Mouse (Mus musculus): ENCODE measurements around the gene Jph3. TPM values are rescaled to one million over a fixed set of nuclear protein-coding genes. Genes with fewer than 3 reads are reported as not detected.

Jph3 gene
- polyA plus RNA-seq, 1 experiment, result 0.20 TPM

DNA sequence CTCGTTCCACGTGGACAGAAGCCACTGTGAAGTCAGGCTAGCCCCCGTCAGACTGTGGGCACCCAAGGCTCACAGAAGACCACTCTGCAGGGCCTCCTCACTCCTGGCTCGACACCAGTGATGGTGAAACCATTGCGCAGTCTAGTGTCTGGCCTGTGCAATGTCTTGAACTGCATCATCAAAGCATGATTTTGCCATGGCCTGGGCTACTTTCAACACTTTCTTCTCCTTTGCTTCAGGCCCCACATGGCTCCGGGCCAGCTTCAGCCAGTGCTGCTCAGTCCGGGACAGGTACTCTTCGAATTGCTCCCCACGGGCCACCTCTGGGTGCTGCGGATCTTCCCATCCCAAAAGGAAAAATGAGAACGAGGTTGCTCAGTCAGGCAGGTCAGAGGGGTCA is 67.0 kb downstream of the Jph3 start:
- DNase-seq, result no peak
- H3K27me3 ChIP-seq (replicated peaks; ENCODE audit: control insufficient read depth, insufficient read depth, low read length), result no peaks in the 10 kb centered on the region
- H3K27ac ChIP-seq (ENCODE audit: insufficient read depth, low read depth, low read length), result no peak overlapping the region
- TF ChIP-seq CTCF (conservative IDR thresholded peaks at IDR 0.05; ENCODE audit: insufficient read depth, insufficient read length, low read depth, low read length) (no peak), POLR2A (IDR thresholded peaks at IDR 0.05; ENCODE audit: low read depth, low read length) (no peak)
- no peaks in the 10 kb centered on the region for H3K4me1 ChIP-seq (ENCODE audit: control insufficient read depth, insufficient read depth, low read length)
- WGBS, result 91% methylated on average over 11 of the region's 11 CpGs
- H3K36me3 ChIP-seq (ENCODE audit: control insufficient read depth, insufficient read depth, low read length), result no peaks in the 10 kb centered on the region
- H3K4me3 ChIP-seq (ENCODE audit: insufficient read depth, low read depth, low read length), result no peak overlapping the region

GRCm38 (mm10) chr8:121798401-121798800 is 69.0 kb downstream of the Jph3 start:
- WGBS, result 84% methylated on average over 6 of the region's 6 CpGs
- no peak overlapping the region for H3K27ac ChIP-seq (ENCODE audit: insufficient read depth, low read depth, low read length)
- H3K4me3 ChIP-seq (ENCODE audit: insufficient read depth, low read depth, low read length), result no peak overlapping the region
- H3K36me3 ChIP-seq (ENCODE audit: control insufficient read depth, insufficient read depth, low read length), result no peaks in the 10 kb centered on the region
- H3K4me1 ChIP-seq (ENCODE audit: control insufficient read depth, insufficient read depth, low read length), result no peaks in the 10 kb centered on the region
- no peak for DNase-seq
- no peaks in the 10 kb centered on the region for H3K27me3 ChIP-seq (replicated peaks; ENCODE audit: control insufficient read depth, insufficient read depth, low read length)
- TF ChIP-seq POLR2A (IDR thresholded peaks at IDR 0.05; ENCODE audit: low read depth, low read length) (no peak), CTCF (conservative IDR thresholded peaks at IDR 0.05; ENCODE audit: insufficient read depth, insufficient read length, low read depth, low read length) (no peak)

DNA sequence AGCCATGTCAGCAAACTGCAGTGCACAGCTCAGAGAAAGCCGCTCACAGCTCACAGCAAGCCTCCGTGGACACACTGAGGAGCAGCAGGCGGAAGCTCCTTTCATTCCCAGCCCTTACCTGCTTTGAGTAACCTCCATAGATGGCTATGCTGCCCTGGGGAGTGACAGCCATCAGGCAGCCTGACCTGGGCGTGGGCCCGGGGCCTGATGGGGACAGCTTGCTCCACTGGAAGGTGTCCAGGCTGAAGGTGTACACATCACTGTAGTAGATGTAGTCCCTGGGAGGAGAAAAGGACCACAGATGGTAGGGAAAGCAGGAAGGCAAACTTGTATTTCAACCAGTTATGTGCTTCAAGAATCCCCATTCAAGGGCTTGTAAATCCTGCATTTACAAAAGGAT is 75.4 kb downstream of the Jph3 start:
- Histone ChIP-seq H3K36me3 (ENCODE audit: control insufficient read depth, insufficient read depth, low read length) (no peaks in the 10 kb centered on the region), H3K4me3 (ENCODE audit: insufficient read depth, low read depth, low read length) (no peak overlapping the region), H3K27me3 (replicated peaks; ENCODE audit: control insufficient read depth, insufficient read depth, low read length) (no peaks in the 10 kb centered on the region), H3K4me1 (ENCODE audit: control insufficient read depth, insufficient read depth, low read length) (no peaks in the 10 kb centered on the region), H3K27ac (ENCODE audit: insufficient read depth, low read depth, low read length) (no peak overlapping the region)
- TF ChIP-seq CTCF (conservative IDR thresholded peaks at IDR 0.05; ENCODE audit: insufficient read depth, insufficient read length, low read depth, low read length) (no peak), POLR2A (IDR thresholded peaks at IDR 0.05; ENCODE audit: low read depth, low read length) (no peak)
- no peak for DNase-seq
- 98% methylated on average over 5 of the region's 5 CpGs for WGBS

DNA sequence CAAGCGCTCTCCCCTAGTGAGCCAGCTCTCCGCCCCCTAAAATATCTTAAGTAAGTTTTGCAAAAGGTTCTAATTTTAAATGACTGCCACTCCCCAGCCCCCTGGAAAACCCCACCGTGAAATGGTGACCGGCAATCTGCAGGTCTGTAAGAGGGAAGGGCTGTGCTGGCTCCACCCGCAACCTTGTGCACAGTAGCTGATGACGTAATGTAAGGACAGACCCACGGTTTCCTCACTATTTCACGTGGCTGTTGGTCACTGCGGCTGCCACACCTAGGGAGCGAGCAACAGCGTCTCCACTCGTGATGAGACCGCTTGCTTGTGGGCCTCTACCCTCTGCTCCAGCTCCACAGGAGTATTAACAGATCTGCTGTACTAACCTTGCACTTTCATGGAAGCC is 76.7 kb downstream of the Jph3 start:
- Histone ChIP-seq H3K27ac (ENCODE audit: insufficient read depth, low read depth, low read length) (no peak overlapping the region), H3K36me3 (ENCODE audit: control insufficient read depth, insufficient read depth, low read length) (no peaks in the 10 kb centered on the region), H3K27me3 (replicated peaks; ENCODE audit: control insufficient read depth, insufficient read depth, low read length) (no peaks in the 10 kb centered on the region), H3K4me3 (ENCODE audit: insufficient read depth, low read depth, low read length) (no peak overlapping the region), H3K4me1 (ENCODE audit: control insufficient read depth, insufficient read depth, low read length) (no peaks in the 10 kb centered on the region)
- WGBS, result 89% methylated on average over 13 of the region's 13 CpGs
- DNase-seq, result no peak
- TF ChIP-seq POLR2A (IDR thresholded peaks at IDR 0.05; ENCODE audit: low read depth, low read length) (no peak), CTCF (conservative IDR thresholded peaks at IDR 0.05; ENCODE audit: insufficient read depth, insufficient read length, low read depth, low read length) (no peak)

DNA sequence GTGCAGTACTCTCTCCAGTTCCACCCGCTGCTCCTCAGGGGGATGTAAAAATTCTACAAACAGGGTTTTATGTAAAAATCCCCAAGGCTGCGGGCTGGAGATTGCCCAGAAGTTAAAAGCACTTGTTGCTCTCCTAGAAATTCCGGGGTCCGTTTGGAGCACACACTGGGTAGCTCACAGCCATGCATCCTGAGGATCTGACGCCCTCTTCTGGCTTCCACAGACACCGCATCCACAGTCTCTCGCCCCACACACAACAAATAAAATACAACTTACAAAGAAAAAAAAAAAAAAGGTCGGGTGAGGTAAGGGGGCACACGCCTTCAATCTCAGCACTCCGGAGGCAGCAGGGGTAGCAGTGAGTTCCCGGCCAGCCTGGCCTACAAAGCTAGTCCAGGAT is 78.6 kb downstream of the Jph3 start:
- WGBS, result 85% methylated on average over 11 of the region's 11 CpGs
- Histone ChIP-seq H3K27ac (ENCODE audit: insufficient read depth, low read depth, low read length) (no peak overlapping the region), H3K27me3 (replicated peaks; ENCODE audit: control insufficient read depth, insufficient read depth, low read length) (no peaks in the 10 kb centered on the region), H3K36me3 (ENCODE audit: control insufficient read depth, insufficient read depth, low read length) (no peaks in the 10 kb centered on the region), H3K4me3 (ENCODE audit: insufficient read depth, low read depth, low read length) (no peak overlapping the region), H3K4me1 (ENCODE audit: control insufficient read depth, insufficient read depth, low read length) (no peaks in the 10 kb centered on the region)
- no peak for DNase-seq
- TF ChIP-seq POLR2A (IDR thresholded peaks at IDR 0.05; ENCODE audit: low read depth, low read length), result no peak
- peak; percentile 23; the same call in 1 of the 2 replicates for TF ChIP-seq CTCF (conservative IDR thresholded peaks at IDR 0.05; ENCODE audit: insufficient read depth, insufficient read length, low read depth, low read length)

GRCm38 (mm10) chr8:121809524-121810155 is 80.2 kb downstream of the Jph3 start:
- Histone ChIP-seq H3K4me3 (ENCODE audit: insufficient read depth, low read depth, low read length) (no peak overlapping the region), H3K4me1 (ENCODE audit: control insufficient read depth, insufficient read depth, low read length) (no peaks in the 10 kb centered on the region), H3K27ac (ENCODE audit: insufficient read depth, low read depth, low read length) (no peak overlapping the region), H3K36me3 (ENCODE audit: control insufficient read depth, insufficient read depth, low read length) (no peaks in the 10 kb centered on the region), H3K27me3 (replicated peaks; ENCODE audit: control insufficient read depth, insufficient read depth, low read length) (no peaks in the 10 kb centered on the region)
- no peak for DNase-seq
- WGBS, result 92% methylated on average over 11 of the region's 11 CpGs
- TF ChIP-seq POLR2A (IDR thresholded peaks at IDR 0.05; ENCODE audit: low read depth, low read length) (no peak), CTCF (conservative IDR thresholded peaks at IDR 0.05; ENCODE audit: insufficient read depth, insufficient read length, low read depth, low read length) (no peak)

DNA sequence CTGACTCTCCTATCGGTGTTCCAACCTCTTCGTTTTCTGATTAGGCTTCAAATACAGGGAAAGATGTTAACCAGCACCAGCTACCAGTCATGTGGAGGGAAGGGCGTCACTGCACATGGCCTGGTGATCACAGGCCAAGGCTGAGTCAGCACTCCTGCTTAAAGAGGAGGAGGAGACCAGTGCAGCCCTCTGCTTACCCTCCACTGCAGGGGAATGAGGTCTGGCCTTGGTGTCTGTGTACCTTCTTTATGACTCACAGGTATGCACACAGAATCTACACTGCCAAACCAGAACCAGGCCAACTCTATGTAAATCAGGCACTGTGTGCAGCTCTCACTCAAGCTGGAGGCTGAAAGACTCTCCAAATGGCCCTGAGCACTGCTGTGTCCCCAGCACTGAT is 82.1 kb downstream of the Jph3 start:
- H3K27ac ChIP-seq (ENCODE audit: insufficient read depth, low read depth, low read length), result no peak overlapping the region
- TF ChIP-seq CTCF (conservative IDR thresholded peaks at IDR 0.05; ENCODE audit: insufficient read depth, insufficient read length, low read depth, low read length) (no peak), POLR2A (IDR thresholded peaks at IDR 0.05; ENCODE audit: low read depth, low read length) (no peak)
- 84% methylated on average over 3 of the region's 3 CpGs for WGBS
- no peak for DNase-seq
- no peaks in the 10 kb centered on the region for H3K36me3 ChIP-seq (ENCODE audit: control insufficient read depth, insufficient read depth, low read length)
- no peaks in the 10 kb centered on the region for H3K4me1 ChIP-seq (ENCODE audit: control insufficient read depth, insufficient read depth, low read length)
- no peak overlapping the region for H3K4me3 ChIP-seq (ENCODE audit: insufficient read depth, low read depth, low read length)
- no peaks in the 10 kb centered on the region for H3K27me3 ChIP-seq (replicated peaks; ENCODE audit: control insufficient read depth, insufficient read depth, low read length)

All from kidney, adult 2 months (tissue).